Mouse (Mus musculus) frontal cortex, postnatal 25 days (tissue): ENCODE measurements at regions not wholly inside any gene's neighbourhood (a gene's known extent, or its start where the extent isn't known, plus 50 kb on each side); places are given as distances from the start of the nearest gene placed in this dataset.
A peak's percentile ranks its signal among the peaks of the same experiment; 100 is the strongest.

Experiments used
- DNase-seq, 2 experiments: peaks; one replicate each; pipeline ENCODE4 v3.0.0; 2022; ENCODE audit warnings: low spot score in 2 of 2

GRCm38 (mm10) chr2:51073040-51073594, 75.8 kb downstream of the Rnd3 start:
- no peak for DNase-seq

GRCm38 (mm10) chr2:51072346-51072885, 76.5 kb downstream of the Rnd3 start:
- DNase-seq: no peak

- DNase-seq: no peak
Observed at GRCm38 (mm10) chr2:51070902-51071301, 78.0 kb downstream of the Rnd3 start.

GRCm38 (mm10) chr2:51066423-51066831, 82.5 kb downstream of the Rnd3 start:
- peak in 1 of 2 experiments; percentile 12 for DNase-seq

GRCm38 (mm10) chr2:51065821-51066220, 83.1 kb downstream of the Rnd3 start:
- no peak for DNase-seq

GRCm38 (mm10) chr2:51064821-51065220, 84.1 kb downstream of the Rnd3 start:
- no peak for DNase-seq

GRCm38 (mm10) chr2:51062049-51062448, 86.9 kb downstream of the Rnd3 start:
- DNase-seq: no peak

GRCm38 (mm10) chr2:51058158-51058557, 90.8 kb downstream of the Rnd3 start:
- no peak for DNase-seq

- DNase-seq: no peak
Observed at GRCm38 (mm10) chr2:51056141-51056731, 92.7 kb downstream of the Rnd3 start.

GRCm38 (mm10) chr2:51055339-51055738, 93.6 kb downstream of the Rnd3 start:
- no peak for DNase-seq

- DNase-seq: no peak
Observed at GRCm38 (mm10) chr2:51049834-51050170, 99.1 kb downstream of the Rnd3 start.

- no peak for DNase-seq
Observed at GRCm38 (mm10) chr2:51049101-51049833, 99.6 kb downstream of the Rnd3 start.

- DNase-seq: no peak
Observed at GRCm38 (mm10) chr2:51047520-51047919, 101.4 kb downstream of the Rnd3 start.

- no peak for DNase-seq
Observed at GRCm38 (mm10) chr2:51045626-51046025, 103.3 kb downstream of the Rnd3 start.

- DNase-seq: no peak
Observed at GRCm38 (mm10) chr2:51041101-51041500, 107.8 kb downstream of the Rnd3 start.

GRCm38 (mm10) chr2:51038685-51039084, 110.2 kb downstream of the Rnd3 start:
- no peak for DNase-seq

GRCm38 (mm10) chr2:51036995-51037394, 111.9 kb downstream of the Rnd3 start:
- no peak for DNase-seq

GRCm38 (mm10) chr2:51036190-51036755, 112.6 kb downstream of the Rnd3 start:
- DNase-seq: no peak

- no peak for DNase-seq
Observed at GRCm38 (mm10) chr2:51033881-51034280, 115.0 kb downstream of the Rnd3 start.

- no peak for DNase-seq
Observed at GRCm38 (mm10) chr2:51022479-51022878, 126.4 kb downstream of the Rnd3 start.

- DNase-seq: no peak
Observed at GRCm38 (mm10) chr2:51016129-51016402, 132.8 kb downstream of the Rnd3 start.

- DNase-seq: no peak
Observed at GRCm38 (mm10) chr2:51015360-51016128, 133.4 kb downstream of the Rnd3 start.
